Mouse (Mus musculus) right cerebral cortex, adult 2 months (tissue): ENCODE measurements at regions not wholly inside any gene's neighbourhood (a gene's known extent, or its start where the extent isn't known, plus 50 kb on each side); places are given as distances from the start of the nearest gene placed in this dataset.
"Not testable (repeated sequence)": the region's sequence is repeated elsewhere in the genome, so short reads cannot be mapped to it uniquely, and the experiment has no call there.

Source experiments
- DNase-seq, 2 experiments: peaks; one replicate each; pipeline ENCODE4 v3.0.0; 2021 to 2022; ENCODE audit warnings: low spot score in 2 of 2

DNA sequence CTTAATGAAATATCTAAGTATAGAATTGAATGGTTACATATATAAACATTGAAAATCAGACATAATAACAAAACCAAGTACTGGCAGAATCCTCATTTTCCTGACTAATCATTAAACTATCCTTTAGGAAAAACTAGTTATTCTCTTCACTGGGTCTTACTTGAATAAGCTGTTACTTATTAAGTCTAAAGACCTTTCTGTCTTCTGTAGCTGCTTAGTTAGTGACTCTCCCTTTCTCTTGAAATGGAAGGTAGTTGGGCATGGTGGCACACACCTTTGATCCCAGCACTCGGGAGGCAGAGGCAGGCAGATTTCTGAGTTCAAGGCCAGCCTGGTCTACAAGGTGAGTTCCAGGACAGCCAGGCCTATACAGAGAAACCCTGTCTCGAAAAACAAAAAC, 135.9 kb upstream of the Abcb5 start:
- not testable (repeated sequence) for DNase-seq

DNA sequence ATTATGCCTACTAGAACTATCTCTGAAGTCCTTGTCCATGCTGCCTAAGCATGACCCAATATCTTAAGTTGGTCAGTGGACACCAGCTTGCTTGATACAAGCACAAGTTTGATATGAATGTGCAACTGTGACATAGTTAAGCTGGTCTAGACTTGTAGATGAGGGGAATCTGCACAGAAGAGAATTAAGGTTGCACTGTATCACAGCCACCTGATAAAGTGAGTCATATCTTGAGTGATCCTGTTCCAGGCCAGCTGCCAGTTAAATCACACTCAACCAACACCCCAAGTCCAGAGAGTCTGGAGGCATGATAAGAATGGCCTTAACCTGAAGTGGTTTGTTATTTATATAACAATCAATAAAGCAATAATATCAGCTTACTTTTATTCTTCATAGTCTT, 133.5 kb upstream of the Abcb5 start:
- no peak for DNase-seq

DNA sequence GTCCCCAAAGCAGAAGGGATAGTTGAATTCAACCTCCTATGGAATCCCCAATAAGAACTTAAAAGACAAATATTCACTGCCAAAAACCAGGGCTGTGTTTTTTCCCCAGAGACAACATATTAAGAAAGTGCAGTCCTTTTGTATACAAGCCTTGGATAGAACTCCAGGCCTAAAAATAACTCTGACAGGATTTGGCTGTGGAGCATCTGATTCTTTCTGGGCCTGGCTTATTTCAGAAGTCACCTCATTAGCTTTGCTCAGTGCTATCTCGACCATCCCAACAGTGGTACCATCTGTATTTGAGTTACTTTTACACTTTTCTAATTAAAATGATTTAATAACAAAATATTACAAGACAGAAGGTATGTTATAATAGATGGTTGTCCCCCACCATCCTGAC, 131.6 kb upstream of the Abcb5 start:
- no peak for DNase-seq

DNA sequence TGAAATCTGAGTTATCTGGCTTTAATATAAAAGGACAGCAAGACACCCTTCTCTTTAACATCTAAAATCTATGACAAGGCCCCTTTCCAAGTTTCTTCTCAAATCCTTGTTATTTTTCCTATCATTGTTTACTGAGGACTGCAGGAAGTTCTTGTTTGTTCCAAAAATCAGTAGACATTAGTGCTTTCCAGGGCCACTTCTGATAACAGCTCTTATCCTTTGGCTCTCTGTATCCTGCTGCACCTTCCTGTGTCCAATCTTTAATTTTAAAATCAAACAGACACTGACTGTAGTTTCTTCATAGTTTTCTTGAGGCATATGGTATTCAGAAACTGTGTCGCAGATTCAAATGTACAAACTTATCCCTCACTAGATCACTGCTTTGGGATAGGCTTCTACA, 128.1 kb upstream of the Abcb5 start:
- DNase-seq = no peak

DNA sequence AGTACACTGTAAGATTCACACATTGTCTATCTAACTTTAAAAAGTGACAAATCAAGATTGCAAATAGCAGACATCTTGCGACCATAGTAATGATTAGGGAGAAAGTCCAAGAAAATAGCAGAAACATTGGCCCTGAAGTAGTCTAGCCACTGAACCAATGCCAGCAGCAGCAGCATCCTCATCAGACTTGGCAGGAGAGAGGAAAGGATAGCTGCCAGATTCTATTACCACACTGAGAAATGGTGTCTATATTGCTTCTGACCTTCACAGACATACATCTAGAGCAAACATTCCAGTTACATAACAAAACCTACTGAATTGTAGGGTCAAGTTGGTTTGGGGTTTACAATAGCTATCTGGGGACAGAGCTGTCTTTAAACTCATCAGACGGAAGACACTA, 127.2 kb upstream of the Abcb5 start:
- DNase-seq = no peak

DNA sequence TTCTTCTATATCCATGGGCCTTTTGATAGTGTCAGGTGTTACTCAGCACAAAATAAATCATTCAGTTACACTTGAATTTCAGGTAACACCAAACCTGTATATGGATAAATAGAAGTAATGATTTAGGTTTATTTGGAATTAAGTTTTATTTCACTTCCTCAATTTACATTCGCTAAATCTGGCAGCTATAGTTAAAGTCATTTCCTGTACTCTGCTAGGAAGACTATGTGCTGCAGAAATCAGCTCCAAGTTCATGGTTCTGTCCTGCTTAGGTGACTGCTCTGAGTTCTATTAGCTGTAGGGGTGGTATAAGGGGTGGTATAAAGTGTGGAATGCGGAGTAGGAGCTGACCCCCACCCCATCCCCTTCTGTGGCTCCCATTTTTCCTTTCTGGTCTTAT, 123.1 kb upstream of the Abcb5 start:
- no peak for DNase-seq

DNA sequence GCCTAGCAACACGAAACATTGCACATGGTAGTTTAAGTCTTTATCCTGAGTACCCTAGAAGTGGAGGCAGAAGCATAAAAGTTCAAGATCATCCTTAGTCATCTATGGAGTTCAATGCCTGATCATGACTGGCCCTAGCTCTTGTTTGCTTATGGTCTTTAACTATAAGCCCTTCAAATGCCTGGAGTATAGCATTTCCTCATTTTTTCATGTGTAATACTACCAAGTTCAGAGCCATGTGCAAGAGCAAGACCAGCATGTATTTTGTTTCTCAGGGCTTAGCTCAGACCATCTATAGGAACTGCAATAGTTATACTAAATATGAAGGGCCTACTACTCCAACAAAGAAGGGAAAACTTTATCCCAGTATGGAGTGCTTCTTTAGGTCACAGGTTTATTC, 122.4 kb upstream of the Abcb5 start:
- DNase-seq = no peak

DNA sequence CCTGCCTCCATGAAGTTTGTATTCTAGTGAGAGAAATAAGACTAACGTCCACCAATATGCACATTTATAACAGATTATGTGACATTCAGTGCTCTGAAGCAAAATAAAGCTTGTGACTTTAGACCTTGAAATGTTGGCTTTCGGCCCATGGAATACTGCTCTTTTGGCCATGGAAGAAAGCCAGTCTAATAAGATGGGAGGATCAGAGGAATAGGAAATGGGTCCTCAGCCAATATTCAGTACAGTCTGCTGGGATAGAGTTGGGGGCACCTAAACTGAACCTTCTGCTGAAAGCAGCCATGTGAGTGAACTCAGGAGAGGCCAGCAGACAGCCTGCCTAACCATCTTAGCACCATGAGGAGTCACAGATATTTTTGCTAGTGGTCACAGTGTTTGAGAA, 118.6 kb upstream of the Abcb5 start:
- no peak for DNase-seq

DNA sequence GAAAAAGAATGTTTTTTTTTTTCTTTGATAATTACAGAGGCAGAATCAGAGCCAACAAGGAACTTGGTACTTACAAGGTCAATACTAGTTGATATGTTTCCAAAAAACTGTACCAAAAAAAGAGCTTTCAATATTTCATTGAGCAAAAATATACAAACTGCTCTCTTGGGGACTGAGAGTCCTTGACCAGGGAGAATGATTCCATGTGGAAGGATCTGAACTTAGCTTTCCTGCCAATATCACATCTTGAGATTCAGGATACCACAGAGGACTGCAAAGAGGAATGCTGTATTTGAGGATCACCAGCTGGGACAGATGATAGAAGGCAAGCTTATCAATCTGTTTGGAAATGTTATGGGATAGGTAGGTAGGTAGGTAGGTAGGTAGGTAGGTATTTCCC, 116.6 kb upstream of the Abcb5 start:
- no peak for DNase-seq

DNA sequence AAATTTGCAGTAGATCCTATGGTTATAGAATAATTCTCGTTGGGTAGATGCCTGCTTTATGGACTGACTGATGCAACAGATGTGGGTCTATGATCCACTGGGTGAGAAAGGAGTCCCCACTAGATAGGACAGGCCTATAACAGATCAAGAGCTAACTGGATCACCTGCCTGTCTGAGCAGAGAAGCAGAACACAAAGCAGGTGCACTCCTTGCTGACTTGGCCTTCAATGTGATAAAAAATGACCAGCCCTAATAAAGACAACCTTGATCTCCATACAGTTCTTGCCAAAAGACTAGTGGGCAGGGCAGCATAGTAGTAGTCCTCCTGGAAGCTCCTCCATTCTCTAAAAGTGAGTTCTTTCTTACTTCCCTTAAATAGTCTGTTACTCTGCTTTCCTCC, 109.6 kb upstream of the Abcb5 start:
- DNase-seq = no peak

DNA sequence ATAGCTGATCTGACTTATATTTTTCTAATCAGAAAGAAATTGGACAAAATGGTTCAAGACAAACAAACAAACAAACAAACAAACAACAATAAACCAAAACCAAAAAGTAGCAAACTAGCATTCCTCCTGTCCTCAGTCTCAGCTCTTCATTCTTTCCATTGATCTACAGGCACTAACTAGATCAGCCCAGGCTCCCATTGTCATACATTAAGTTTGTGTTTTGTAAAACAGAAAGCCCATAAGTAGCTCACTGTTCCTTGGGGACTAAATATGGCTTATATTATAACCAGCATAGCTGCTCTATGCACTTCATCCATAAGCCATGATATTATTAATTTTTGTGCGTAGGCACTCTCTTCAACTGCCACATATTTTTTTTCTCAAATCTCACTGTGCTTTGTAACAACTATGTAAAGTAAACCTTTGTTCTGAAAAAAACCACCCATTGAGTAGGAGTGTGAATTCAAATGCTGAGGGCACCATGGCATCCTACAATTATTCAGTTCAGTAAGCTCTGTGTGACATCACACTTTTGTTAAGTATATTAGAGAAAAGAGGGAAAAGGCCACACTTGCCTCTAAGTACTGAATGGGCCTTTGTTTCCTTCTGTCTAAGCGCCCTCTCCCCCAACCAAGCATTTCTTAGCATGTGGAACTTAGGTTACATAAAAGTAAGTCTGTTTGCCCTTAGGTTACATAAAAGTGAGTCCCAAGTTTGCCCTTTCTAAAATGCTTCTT, 108.7 kb upstream of the Abcb5 start:
- DNase-seq = no peak

DNA sequence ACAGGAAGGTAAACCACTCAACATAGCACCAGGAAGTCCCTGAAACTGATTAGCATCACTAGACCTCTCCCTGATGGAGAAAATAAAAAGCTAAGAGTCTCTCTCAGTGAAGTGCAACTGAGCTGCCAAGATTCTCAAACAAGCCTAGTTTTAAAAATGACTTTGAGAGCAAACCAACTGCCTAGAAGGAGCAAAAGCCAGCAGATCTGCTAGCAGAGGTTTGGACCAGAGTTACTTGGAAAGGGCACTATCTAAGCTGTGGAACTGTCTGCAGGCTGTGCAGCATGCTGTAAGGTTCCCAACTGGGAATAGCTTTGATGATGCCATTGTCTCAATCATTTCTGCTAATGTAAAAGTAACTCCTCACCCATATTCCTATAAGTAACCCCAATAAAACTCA, 107.9 kb upstream of the Abcb5 start:
- DNase-seq = no peak

DNA sequence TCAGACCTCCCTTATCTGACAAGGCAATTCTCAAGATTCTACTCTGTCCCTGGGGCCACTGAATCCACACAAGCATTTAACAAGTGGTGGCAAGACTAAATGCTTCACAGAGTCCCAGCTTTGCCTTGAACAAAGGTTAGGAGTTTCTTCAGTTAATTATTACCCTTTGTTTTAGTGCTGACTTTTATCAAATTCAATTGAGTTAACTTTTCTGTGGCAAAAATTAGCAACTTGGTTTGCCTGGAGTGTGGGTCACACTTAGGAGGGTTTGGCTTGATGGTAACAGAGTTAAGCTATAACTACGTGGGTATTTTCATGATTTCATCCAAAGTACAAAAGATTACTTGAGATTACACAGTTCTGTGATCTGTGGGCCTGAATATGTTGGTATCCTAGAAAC, 104.7 kb upstream of the Abcb5 start:
- DNase-seq = no peak

DNA sequence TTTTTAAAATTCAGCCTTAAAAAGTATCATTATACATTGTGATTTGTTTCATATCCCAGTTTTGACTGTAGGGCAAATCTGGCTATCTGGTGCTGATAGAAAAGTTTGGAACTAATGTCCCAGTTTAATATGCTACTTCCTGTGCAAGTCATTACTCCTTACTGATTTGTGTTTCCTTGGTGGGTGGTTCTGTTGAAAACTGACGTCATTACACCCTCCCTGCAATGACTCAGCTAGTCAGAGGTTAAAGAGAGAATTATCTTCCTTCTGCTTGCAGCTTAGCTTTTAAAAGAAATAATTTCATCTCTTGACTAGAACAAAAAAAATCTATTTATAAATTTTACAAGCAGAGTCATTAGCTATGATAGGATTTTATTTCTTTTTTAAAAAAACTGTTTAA, 104.2 kb upstream of the Abcb5 start:
- no peak for DNase-seq

DNA sequence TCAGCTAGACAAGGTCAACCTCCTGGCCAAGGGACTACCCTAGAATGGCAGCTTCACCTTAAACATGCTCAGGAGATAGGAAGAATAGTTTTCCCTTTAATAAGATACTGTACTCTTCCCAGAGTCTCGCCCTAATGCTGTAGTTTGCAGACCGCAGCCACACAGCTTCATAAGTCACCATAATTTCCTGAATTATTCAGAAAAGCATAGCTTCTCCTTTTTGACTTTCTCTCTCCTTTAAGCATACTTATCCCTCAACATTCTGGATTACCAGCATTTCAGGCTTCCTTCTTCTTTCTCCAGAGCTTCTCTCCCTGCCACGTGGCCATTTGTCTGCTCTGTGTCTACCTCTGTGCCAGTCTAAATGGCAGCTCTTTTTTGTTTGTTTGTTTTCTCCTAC, 103.5 kb upstream of the Abcb5 start:
- DNase-seq = no peak

DNA sequence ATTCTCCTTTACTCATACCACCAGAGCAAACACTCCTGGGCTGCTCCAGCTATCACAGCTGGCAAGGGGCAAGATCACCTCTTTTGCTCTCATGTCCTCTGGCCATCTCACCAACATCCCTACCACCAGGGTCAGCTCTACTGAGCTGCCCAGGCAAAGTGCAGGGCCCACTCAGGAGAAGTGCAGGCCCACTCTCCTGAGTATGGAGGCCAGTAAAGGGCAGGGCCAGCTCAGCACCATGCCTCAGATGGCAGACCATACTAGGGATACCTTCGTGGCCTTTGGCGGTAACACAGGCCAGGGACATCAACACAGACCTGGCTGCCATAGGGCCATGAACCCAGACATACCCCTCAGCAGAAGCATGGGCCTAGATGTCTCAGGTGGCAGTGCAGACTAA, 101.9 kb upstream of the Abcb5 start:
- DNase-seq = no peak

DNA sequence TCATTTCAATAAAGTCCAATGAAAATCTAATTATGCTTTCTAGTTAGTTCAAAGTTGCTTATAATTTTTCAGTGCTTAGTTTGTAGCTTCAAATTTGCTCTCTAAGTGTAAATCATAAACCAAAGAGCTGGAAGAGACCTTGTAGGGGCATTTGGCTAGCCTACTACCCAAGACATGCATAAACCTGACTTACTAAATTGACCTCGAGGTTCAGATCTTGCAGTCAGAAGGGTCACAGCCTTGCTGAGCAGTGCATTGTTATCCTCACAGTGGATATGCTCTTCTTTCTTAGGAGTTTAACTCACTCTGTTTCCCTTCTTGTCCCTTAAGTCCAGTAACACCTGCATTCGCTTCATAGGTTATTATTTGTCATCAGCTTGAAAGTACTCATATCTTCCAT, 96.7 kb upstream of the Abcb5 start:
- DNase-seq = no peak

DNA sequence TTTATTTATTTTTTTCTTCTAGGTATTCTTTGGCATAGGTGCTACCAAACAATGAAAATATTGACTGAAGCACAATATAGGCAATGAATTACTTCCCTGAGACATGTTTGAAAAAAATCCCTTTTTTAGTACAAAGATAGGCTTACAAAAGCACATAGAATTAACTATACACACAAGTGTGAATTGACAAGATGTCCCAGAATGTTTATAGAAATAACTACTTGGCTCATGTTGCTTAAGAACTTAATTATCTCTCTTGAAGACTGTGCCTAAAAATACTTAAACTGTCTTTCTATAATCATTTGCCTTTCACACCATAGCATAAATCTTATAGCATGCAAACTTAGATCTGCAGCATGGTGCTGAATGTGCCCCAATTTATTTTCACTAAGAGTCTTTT, 96.3 kb upstream of the Abcb5 start:
- DNase-seq = no peak

DNA sequence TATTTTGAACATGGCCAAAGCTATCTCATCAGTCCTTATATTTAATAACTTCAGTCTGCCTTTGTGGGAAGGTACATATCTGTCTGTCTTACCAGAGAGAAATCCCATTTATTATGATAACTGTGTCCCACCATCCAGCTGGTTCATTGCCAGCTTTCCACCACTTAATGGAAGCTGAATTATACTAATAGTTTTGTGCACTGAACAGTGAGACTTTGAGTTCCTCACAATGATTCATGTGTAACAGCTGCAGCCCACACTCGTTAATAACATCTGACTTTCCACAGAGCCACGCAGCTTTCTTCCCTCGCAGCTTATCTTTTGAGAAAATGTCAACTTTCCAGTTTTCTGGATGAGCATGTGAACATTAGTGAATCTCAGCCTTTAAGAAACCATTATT, 88.3 kb upstream of the Abcb5 start:
- DNase-seq = peak; percentile 17 to 21

DNA sequence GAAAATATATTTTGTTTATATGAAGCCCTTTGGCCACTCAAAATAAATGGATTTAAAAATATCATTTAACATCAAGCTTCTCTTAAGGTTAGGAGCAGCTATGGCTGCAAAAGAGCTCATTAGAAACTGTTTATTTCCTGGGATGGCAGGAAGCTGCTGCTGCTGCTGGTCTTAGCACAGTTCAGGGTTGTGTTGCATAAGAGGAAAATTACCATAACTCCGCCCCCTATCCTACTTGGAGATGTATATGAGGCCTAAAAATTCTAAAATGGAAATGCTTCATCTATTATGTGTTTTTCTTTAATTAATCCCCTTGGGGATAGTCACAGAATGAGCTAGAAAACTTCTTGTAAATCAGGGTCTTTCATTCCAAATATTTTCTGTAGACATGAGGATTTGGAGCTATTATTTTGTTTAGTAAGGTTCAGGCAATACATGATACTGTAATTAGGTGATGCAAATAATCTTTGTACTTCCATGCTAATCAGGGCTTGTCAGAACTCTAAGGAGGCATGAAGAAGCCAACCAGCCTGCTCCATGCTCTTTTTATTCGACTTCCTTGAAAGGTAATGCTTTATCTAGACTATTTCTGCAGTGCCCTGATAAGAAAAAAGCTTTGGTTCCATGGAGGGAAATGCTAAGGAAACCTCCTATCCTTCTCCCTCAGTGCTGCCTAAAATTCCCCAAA, 85.6 kb upstream of the Abcb5 start:
- no peak for DNase-seq

DNA sequence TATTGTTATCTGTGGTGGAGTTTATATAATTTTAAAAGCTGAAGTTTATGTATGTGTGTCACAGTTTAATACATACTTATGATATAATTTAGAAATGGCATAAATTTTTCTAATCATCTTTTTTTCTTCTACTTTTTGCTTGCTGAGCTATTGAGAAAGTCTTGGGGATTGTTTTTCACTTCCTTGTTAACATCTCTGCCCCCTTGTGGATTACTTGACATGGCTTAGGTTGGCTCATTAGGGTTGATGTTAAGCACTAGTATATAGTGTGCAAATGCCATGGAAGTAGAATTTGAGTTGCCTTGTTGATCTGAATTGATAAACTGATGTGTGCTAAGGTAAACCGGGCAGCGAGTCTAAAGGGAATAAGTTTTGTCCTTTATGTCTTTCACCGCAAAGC, 72.1 kb upstream of the Abcb5 start:
- DNase-seq = no peak

DNA sequence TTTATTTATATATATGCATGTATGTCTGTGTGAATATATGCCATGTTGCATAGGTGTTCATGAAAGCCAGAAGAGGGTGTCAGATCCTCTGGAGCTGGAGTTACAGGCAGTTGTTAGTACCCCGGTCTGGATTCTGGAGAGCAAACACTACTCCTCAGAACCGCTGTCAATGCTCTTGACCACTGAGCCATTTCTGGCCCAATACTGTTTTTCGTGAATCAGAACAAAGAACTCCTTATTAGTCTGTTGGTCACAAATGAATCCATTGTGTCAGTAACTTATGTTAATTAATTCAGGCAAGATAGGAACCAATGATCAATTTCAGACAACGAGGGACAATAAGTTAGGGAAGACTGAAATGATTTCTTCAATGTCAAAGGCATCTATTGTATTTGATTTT, 68.6 kb upstream of the Abcb5 start:
- DNase-seq = no peak

DNA sequence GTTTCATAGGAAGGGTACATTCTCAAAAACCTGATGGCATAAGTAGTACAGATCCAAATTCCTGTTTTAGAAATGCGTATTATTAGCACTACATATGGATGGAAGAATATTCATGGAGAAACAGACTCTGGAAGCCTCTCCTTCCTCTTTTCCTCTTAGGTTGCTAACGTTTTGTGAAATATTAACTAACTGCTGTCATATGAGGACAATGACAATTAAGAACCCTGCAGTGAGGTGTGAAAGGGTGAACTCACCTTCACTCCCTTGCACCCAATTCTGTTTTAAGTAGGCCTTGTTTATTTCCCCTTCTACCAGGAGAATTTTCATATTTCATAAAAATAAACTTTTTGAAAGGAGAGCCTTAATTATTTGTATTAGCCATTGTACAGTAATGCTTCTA, 62.5 kb upstream of the Abcb5 start:
- DNase-seq = no peak

DNA sequence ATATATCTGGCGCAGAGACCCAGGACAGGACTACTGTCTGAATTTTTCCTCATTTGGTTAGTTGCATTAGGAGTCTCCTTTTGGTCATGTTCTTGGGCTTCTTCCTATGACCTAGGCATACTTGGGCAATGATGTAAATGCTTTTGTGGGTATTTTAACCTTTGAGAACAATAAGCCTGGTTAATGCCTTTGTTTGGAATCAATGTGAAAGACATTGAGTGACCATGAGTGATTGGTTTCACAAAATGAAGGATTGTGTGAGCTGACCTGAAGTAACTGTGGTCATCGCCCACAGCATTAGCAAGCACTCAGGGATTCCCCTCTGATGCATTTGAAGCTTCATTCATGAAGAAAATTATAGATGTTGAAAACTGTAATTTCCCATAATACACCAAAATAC, 61.9 kb upstream of the Abcb5 start:
- no peak for DNase-seq
